Mouse (Mus musculus) liver, adult (tissue): Measurements from ENCODE around the gene Olfr606.
"Not testable (repeated sequence)": the region's sequence is repeated elsewhere in the genome, so short reads cannot be mapped to it uniquely, and the experiment has no call there.

Experiments used
- GATA4 ChIP-seq: IDR thresholded peaks from 2 replicates; pipeline ENCODE4 v1.6.1; 2014; ENCODE audit warnings: mild to moderate bottlenecking, low read length; ENCODE audit not compliant: insufficient replicate concordance

Gene Olfr606

GRCm38 (mm10) chr7:103448746-103449145 lies at the start of gene Olfr606:
Gene Olfr606 (plus strand): TSS chr7:103449046.
- TF ChIP-seq GATA4: no peak

- not testable (repeated sequence) for TF ChIP-seq GATA4
These were observed 34.1 kb upstream of the Olfr606 start, which contains the start of gene Usp17lc for GRCm38 (mm10) chr7:103414772-103415171. Gene Usp17lc (plus strand): TSS chr7:103415072.

GRCm38 (mm10) chr7:103445339-103445738 lies 3.5 kb upstream of the Olfr606 start, which contains the start of gene Olfr605:
Gene Olfr605 (minus strand): TSS chr7:103445439.
- TF ChIP-seq GATA4: no peak

DNA sequence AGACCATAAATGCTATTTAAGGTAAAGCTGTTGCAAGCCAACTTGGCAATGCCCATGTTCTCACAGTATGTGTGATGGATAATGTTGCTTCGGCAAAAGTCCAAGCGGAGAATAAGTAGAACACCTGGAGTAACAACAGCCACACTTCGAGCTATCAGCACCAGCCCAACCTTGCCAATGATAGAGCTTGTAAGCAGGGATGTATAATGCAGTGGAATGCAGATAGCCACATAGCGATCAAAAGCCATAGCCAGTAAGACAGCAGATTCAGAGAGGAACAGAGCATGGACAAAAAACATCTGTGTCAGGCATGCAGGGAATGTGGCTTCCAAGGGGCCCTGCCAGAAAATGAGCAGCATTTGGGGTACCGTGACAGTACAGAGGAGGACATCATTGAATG lies 11.7 kb downstream of the Olfr606 start:
- TF ChIP-seq GATA4: no peak

GRCm38 (mm10) chr7:103469577-103469976 lies 20.7 kb downstream of the Olfr606 start, which contains the start of gene Olfr608:
Gene Olfr608 (plus strand): TSS chr7:103469877.
- TF ChIP-seq GATA4: no peak

- no peak for TF ChIP-seq GATA4
These were observed 49.1 kb downstream of the Olfr606 start, which contains the start of gene Olfr609 for GRCm38 (mm10) chr7:103497962-103498361. Gene Olfr609 (minus strand): TSS chr7:103498062.
